Mouse (Mus musculus) limb, embryonic 11.5 days (tissue): Measurements from ENCODE around the gene 6430628N08Rik. TPM values are rescaled to one million over a fixed set of nuclear protein-coding genes. Genes with fewer than 3 reads are reported as not detected.
A peak's percentile ranks its signal among the peaks of the same experiment; 100 is the strongest.

Experiments used
- ATAC-seq: fragments of 200-750 bp; cut with Nextera tagmentation; 2 replicates; pipeline ENCODE4 v1.8.0; 2017; ENCODE audit warnings: low read depth; ENCODE audit not compliant: insufficient number of reproducible peaks, low FRiP score, low TSS enrichment
- DNase-seq: peaks from one replicate; pipeline ENCODE4 v3.0.0-alpha.2; 2015; ENCODE audit warnings: low spot score
- H3K27ac ChIP-seq: fragments of 300-500 bp; sonication (generic); replicated peaks from 2 replicates; pipeline ENCODE4 v1.5.1; 2014; ENCODE audit warnings: low read depth, mild to moderate bottlenecking, low read length
- H3K27me3 ChIP-seq: fragments of 300-500 bp; sonication (generic); 2 replicates; pipeline ENCODE4 v1.6.1; 2014; ENCODE audit warnings: mild to moderate bottlenecking, low read length, mixed read lengths; ENCODE audit not compliant: control insufficient read depth, insufficient read depth
- H3K36me3 ChIP-seq: fragments of 300-500 bp; sonication (generic); 2 replicates; pipeline ENCODE4 v1.6.1; 2014; ENCODE audit warnings: mild to moderate bottlenecking, low read length, moderate library complexity, mixed read lengths; ENCODE audit not compliant: control insufficient read depth, insufficient read depth
- H3K4me1 ChIP-seq: fragments of 300-500 bp; sonication (generic); 2 replicates; pipeline ENCODE4 v1.6.1; 2014; ENCODE audit warnings: low read length, mixed read lengths; ENCODE audit not compliant: control insufficient read depth, insufficient read depth
- H3K4me2 ChIP-seq: fragments of 300-500 bp; sonication (generic); 2 replicates; pipeline ENCODE4 v1.6.1; 2014; ENCODE audit warnings: low read depth, mild to moderate bottlenecking, moderate library complexity; ENCODE audit not compliant: severe bottlenecking
- H3K4me3 ChIP-seq: fragments of 300-500 bp; sonication (generic); 2 replicates; pipeline ENCODE4 v1.5.1; 2014; ENCODE audit warnings: low read depth, low read length
- H3K9ac ChIP-seq: fragments of 300-500 bp; sonication (generic); 2 replicates; pipeline ENCODE4 v1.6.1; 2014; ENCODE audit warnings: mild to moderate bottlenecking, low read length
- H3K9me3 ChIP-seq: fragments of 300-500 bp; sonication (generic); 2 replicates; pipeline ENCODE4 v1.6.1; 2016; ENCODE audit warnings: low read length; ENCODE audit not compliant: control insufficient read depth
- WGBS: fragments of 180-500 bp; shearing (Covaris S2); extraction: QIAGEN DNeasy Blood & Tissue Kit; methylation state at CpG from one replicate; pipeline ENCODE4 v1.1.7; 2014; 5-methylcytosine and 5-hydroxymethylcytosine counted together
- polyA plus RNA-seq: library from polyadenylated mRNA; unstranded; fragments of >200 nt; fragmentation: Nextera tagmentation; extraction: Ambion mirVana; gene quantifications from 2 replicates; pipeline ENCODE4 v1.2.1, GENCODE M21; 2014

Gene 6430628N08Rik
- polyA plus RNA-seq, 1 experiment from 2014 or later: 0.44 TPM

- Histone ChIP-seq H3K9ac (no peak overlapping the region), H3K4me2 (no peak overlapping the region), H3K9me3 (no peaks in the 10 kb centered on the region), H3K36me3 (no peaks in the 10 kb centered on the region), H3K4me1 (peaks cover 5% of the 10 kb centered on the region; the same call in 1 of the 2 replicates), H3K4me3 (no peak overlapping the region), H3K27me3 (peaks cover 29% of the 10 kb centered on the region), H3K27ac (no peak overlapping the region)
- DNase-seq (no peak), ATAC-seq (no peak)
- 27% methylated on average over 3 of the region's 3 CpGs for WGBS
Measured at GRCm38 (mm10) chr4:115894281-115894680, 3.8 kb downstream of the 6430628N08Rik start.

- peak overlapping the region; percentile 83 for H3K4me2 ChIP-seq
- WGBS: under 1% methylated on average over 55 of the region's 56 CpGs
- no peak overlapping the region for H3K27ac ChIP-seq
- H3K36me3 ChIP-seq: no peaks in the 10 kb centered on the region
- H3K4me3 ChIP-seq: peak overlapping the region; percentile 35
- peak overlapping the region; percentile 36 for H3K9ac ChIP-seq
- H3K4me1 ChIP-seq: no peaks in the 10 kb centered on the region
- H3K9me3 ChIP-seq: no peaks in the 10 kb centered on the region
- peak; percentile 50 for ATAC-seq
- H3K27me3 ChIP-seq: peaks cover 48% of the 10 kb centered on the region
- DNase-seq: peak; percentile 70
Measured at GRCm38 (mm10) chr4:115897901-115898631, 7.6 kb downstream of the 6430628N08Rik start.

DNA sequence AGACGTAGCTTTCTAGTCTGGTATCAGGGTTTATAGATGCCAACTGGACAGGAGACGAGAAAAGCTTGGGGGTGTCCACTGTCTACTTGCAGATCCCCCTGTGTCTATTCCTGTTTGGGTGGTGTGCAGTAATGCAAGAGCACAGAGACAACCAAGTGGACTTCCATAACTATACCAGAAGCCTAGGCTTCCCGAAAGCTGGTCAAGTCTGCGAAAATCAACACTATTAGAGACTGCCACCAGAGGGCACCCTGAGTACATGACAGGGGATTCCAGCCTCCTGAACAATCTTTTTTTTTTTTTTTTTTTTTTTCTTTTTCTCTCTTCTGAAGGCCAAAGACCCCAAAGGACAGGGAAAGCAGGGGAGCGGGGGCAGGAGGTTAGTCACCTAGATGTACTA lies 12.4 kb downstream of the 6430628N08Rik start:
- peak; percentile 19; the same call in 1 of the 2 replicates for ATAC-seq
- Histone ChIP-seq H3K9me3 (no peaks in the 10 kb centered on the region), H3K4me2 (no peak overlapping the region), H3K27me3 (peaks cover 52% of the 10 kb centered on the region), H3K36me3 (no peaks in the 10 kb centered on the region), H3K9ac (no peak overlapping the region), H3K27ac (no peak overlapping the region), H3K4me1 (peaks cover 8% of the 10 kb centered on the region), H3K4me3 (no peak overlapping the region)
- WGBS: 18% methylated on average over 5 of the region's 5 CpGs
- DNase-seq: peak; percentile 90

GRCm38 (mm10) chr4:115904375-115904774 lies 13.9 kb downstream of the 6430628N08Rik start:
- 4% methylated on average over 12 of the region's 12 CpGs for WGBS
- no peak overlapping the region for H3K27ac ChIP-seq
- ATAC-seq (0 out of 2 replicates have a peak, but pooled peaks have one; percentile 7), DNase-seq (peak; percentile 45)
- no peak overlapping the region for H3K9ac ChIP-seq
- H3K9me3 ChIP-seq: no peaks in the 10 kb centered on the region
- peaks cover 38% of the 10 kb centered on the region for H3K27me3 ChIP-seq
- no peak overlapping the region for H3K4me2 ChIP-seq
- H3K4me1 ChIP-seq: peaks cover 8% of the 10 kb centered on the region
- H3K36me3 ChIP-seq: no peaks in the 10 kb centered on the region
- H3K4me3 ChIP-seq: no peak overlapping the region

DNA sequence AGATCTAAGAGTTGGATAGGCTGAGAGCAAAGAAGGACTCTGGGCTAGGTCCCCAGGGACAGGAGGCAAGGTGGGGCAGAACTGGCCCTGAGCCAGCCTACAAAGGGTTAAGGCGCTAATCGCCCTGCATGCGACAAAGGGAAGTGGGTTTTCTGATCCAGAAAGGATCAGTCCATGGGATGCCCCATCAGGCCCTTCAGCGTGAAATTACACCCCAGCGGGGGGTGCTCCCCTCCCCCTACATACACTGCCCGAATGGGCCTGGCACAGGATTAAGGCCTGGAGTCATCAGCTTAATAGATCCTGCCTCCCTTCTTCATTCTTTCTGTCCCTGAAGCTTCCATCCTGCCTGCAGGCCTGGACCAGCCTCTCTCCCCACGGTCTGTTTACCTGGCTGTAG lies 15.2 kb downstream of the 6430628N08Rik start:
- H3K4me1 ChIP-seq: peaks cover 8% of the 10 kb centered on the region
- no peak for DNase-seq
- 6% methylated on average over 7 of the region's 7 CpGs for WGBS
- no peaks in the 10 kb centered on the region for H3K9me3 ChIP-seq
- no peak for ATAC-seq
- no peaks in the 10 kb centered on the region for H3K36me3 ChIP-seq
- H3K4me2 ChIP-seq: no peak overlapping the region
- H3K4me3 ChIP-seq: no peak overlapping the region
- no peak overlapping the region for H3K27ac ChIP-seq
- H3K9ac ChIP-seq: no peak overlapping the region
- H3K27me3 ChIP-seq: peaks cover 25% of the 10 kb centered on the region

DNA sequence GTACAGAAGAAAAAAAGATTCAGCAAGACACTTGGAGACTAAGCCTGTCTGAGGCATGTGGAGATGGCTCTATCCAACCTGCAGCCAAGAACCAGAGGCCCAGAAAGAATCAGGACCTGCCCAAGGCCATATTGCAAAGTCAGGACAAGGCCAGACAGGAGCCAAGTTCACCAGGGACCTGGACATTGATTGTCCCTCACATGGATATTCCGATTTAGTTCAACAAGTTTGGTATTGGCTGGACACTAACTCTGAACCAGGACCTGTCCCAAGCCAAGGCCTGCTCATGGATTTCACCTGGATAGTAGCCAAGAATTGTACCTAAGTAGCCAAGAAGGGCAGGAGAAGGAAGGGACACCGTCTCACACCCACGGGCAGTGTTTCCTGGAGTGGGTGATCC lies 16.3 kb downstream of the 6430628N08Rik start:
- peaks cover 14% of the 10 kb centered on the region for H3K4me1 ChIP-seq
- no peak overlapping the region for H3K27ac ChIP-seq
- H3K36me3 ChIP-seq: no peaks in the 10 kb centered on the region
- no peak overlapping the region for H3K4me3 ChIP-seq
- no peak overlapping the region for H3K9ac ChIP-seq
- no peaks in the 10 kb centered on the region for H3K9me3 ChIP-seq
- no peak overlapping the region for H3K4me2 ChIP-seq
- WGBS: 81% methylated on average over 3 of the region's 3 CpGs
- DNase-seq (no peak), ATAC-seq (no peak)
- peaks cover 19% of the 10 kb centered on the region for H3K27me3 ChIP-seq

- no peak for ATAC-seq
- WGBS: 65% methylated on average over 1 of the region's 1 CpGs
Measured at GRCm38 (mm10) chr4:115907994-115908393, 17.5 kb downstream of the 6430628N08Rik start.

GRCm38 (mm10) chr4:115908641-115909040 lies 18.2 kb downstream of the 6430628N08Rik start:
- peaks cover 15% of the 10 kb centered on the region for H3K4me1 ChIP-seq
- ATAC-seq (no peak), DNase-seq (no peak)
- H3K4me2 ChIP-seq: no peak overlapping the region
- no peak overlapping the region for H3K27ac ChIP-seq
- no peak overlapping the region for H3K9ac ChIP-seq
- peaks cover 14% of the 10 kb centered on the region for H3K27me3 ChIP-seq
- WGBS: 28% methylated on average over 7 of the region's 7 CpGs
- H3K36me3 ChIP-seq: no peaks in the 10 kb centered on the region
- no peaks in the 10 kb centered on the region for H3K9me3 ChIP-seq
- H3K4me3 ChIP-seq: no peak overlapping the region

More at GRCm38 (mm10) chr4:115907994-115908393, 17.5 kb downstream of the 6430628N08Rik start:
- Histone ChIP-seq H3K4me3 (no peak overlapping the region), H3K36me3 (no peaks in the 10 kb centered on the region), H3K9me3 (no peaks in the 10 kb centered on the region), H3K4me1 (peaks cover 15% of the 10 kb centered on the region), H3K27ac (no peak overlapping the region), H3K9ac (no peak overlapping the region), H3K27me3 (peaks cover 14% of the 10 kb centered on the region), H3K4me2 (no peak overlapping the region)
- DNase-seq: no peak
